In the genomic region with DNA sequence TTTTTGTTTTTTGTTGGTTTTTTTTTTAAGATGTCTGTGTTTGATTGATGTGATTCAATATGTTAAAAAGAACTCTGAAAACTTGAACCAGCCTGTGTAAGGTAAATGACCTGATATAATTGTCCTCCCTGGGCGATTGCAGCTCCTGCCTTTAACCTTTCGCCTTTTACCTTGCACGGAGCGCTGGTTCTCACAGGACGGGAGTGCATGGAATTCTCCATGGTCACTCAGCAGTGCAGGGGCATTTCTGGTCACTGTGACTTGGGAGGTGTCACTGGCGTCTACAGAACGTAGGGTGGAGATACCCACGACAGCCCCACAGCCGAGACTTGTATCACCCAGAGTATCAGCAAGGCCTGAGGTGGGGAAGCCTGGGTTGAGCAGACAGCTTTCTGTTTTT, we compare ENCODE assay signal across 28 mouse cellular contexts. TPM values are rescaled to one million over a fixed set of nuclear protein-coding genes. Genes with fewer than 3 reads are reported as not detected.
A peak's percentile ranks its signal among the peaks of the same experiment; 100 is the strongest.
DNase-seq lines count a peak whose midpoint lies in the region; ATAC-seq lines count a peak whose summit lies in the region.
"Had no signal": no experiment of that assay in that cellular context is flagged by ENCODE, and none has a peak within 500 bp of the region (broad histone marks: within the 10 kb centered on the region; RNA-seq: fewer than 3 reads in every experiment).

No protein-coding gene starts in this region.

- 0 out of 2 replicates have a peak overlapping the region, but pooled peaks have one; percentile 9 for H3K9ac ChIP-seq in heart, embryonic 16.5 days (ENCODE audit: low read length)
- no peak overlapping the region for H3K9ac ChIP-seq in kidney, embryonic 16.5 days (replicated peaks; ENCODE audit: low read length)
- H3K9ac ChIP-seq: hindbrain, embryonic 14.5 days; lung, embryonic 15.5 days had no signal

- H3K4me1 ChIP-seq in heart, embryonic 16.5 days (ENCODE audit: control insufficient read depth, insufficient read depth, low read length) = peaks cover 37% of the 10 kb centered on the region
- H3K4me1 ChIP-seq in kidney, embryonic 16.5 days (ENCODE audit: insufficient read depth, low read length) = peaks cover 13% of the 10 kb centered on the region

- H3K4me2 ChIP-seq in heart, embryonic 16.5 days (ENCODE audit: low read depth, low read length) = no peak overlapping the region
- H3K4me2 ChIP-seq in kidney, embryonic 16.5 days (replicated peaks; ENCODE audit: low read depth, low read length) = no peak overlapping the region
- H3K4me2 ChIP-seq: hindbrain, embryonic 14.5 days; liver, embryonic 11.5 days; lung, embryonic 15.5 days; midbrain, embryonic 11.5 days had no signal

- H3K9me3 ChIP-seq in heart, embryonic 16.5 days (replicated peaks; ENCODE audit: control insufficient read depth, low read length) = peaks cover 4% of the 10 kb centered on the region; the same call in 1 of the 2 replicates
- H3K9me3 ChIP-seq in kidney, embryonic 16.5 days (ENCODE audit: low read length) = 0 out of 2 replicates have a peak, but pooled peaks cover 6% of the 10 kb centered on the region
- H3K9me3 ChIP-seq: lung, embryonic 15.5 days had no signal

- DNase-seq in embryo, embryonic 11 days = peak; percentile 13
- no peak for DNase-seq in embryo, embryonic 10 days (ENCODE audit: low spot score)
- no peak for DNase-seq in heart, adult 8-10 months (ENCODE audit: low spot score)
- DNase-seq in kidney, postnatal 10 days = peak; percentile 24
- DNase-seq in ovary, postnatal 14 days (ENCODE audit: low spot score) = no peak
- DNase-seq: adrenal gland, postnatal 14 days; cerebellum, adult 11 months; cerebellum, adult 9-10 months; cerebellum, postnatal 36 days; gastrocnemius, adult 2 months; gastrocnemius, postnatal 36 days; heart, adult 2 months; layer of hippocampus, adult 9-11 months; right cerebral cortex, adult 18-20 months; thymus, adult 2 months; thymus, postnatal 36 days had no signal

- H3K27me3 ChIP-seq in heart, embryonic 16.5 days (ENCODE audit: control insufficient read depth, insufficient read depth, low read length) = no peaks in the 10 kb centered on the region
- H3K27me3 ChIP-seq in kidney, embryonic 16.5 days (ENCODE audit: insufficient read depth, low read length) = no peaks in the 10 kb centered on the region
- H3K27me3 ChIP-seq: lung, embryonic 15.5 days had no signal

- peaks cover 3% of the 10 kb centered on the region; the same call in 1 of the 2 replicates for H3K36me3 ChIP-seq in heart, embryonic 16.5 days (ENCODE audit: control insufficient read depth, insufficient read depth)
- no peaks in the 10 kb centered on the region for H3K36me3 ChIP-seq in kidney, embryonic 16.5 days (ENCODE audit: insufficient read depth, low read length)
- H3K36me3 ChIP-seq: G1E; lung, embryonic 15.5 days had no signal

- 48% methylated on average over 9 of the region's 9 CpGs for WGBS in heart, embryonic 16.5 days
- 41% methylated on average over 9 of the region's 9 CpGs for WGBS in kidney, embryonic 16.5 days

- no peak for ATAC-seq in heart, embryonic 16.5 days (replicated peaks; ENCODE audit: extremely low read depth, insufficient read depth, low FRiP score)
- ATAC-seq in kidney, embryonic 16.5 days (ENCODE audit: low FRiP score, low TSS enrichment) = no peak
- ATAC-seq: forebrain, embryonic 16.5 days; midbrain, embryonic 16.5 days had no signal

- H3K27ac ChIP-seq in heart, embryonic 16.5 days (ENCODE audit: low read length) = no peak overlapping the region
- no peak overlapping the region for H3K27ac ChIP-seq in kidney, embryonic 16.5 days (ENCODE audit: low read length)
- H3K27ac ChIP-seq: gastrocnemius, adult 2 months; heart, adult 2 months; hindbrain, embryonic 14.5 days; lung, embryonic 15.5 days had no signal

- H3K4me3 ChIP-seq in heart, embryonic 16.5 days (ENCODE audit: low read length) = no peak overlapping the region
- H3K4me3 ChIP-seq in kidney, embryonic 16.5 days (ENCODE audit: low read length) = no peak overlapping the region
- H3K4me3 ChIP-seq: erythroblast, embryonic 14.5 days; gastrocnemius, adult 2 months; heart, adult 2 months; lung, embryonic 15.5 days had no signal

RNA-seq across cellular contexts. Expression of gene Kank1, which starts 34.8 kb away (rescaled TPM):
- 40.9 and 41.8 TPM in 2 replicates for polyA plus RNA-seq in heart, embryonic 16.5 days (2015; fragmentation: Nextera tagmentation; extraction: Ambion mirVana)
- total RNA-seq in heart, adult 8-10 months (2022) = 10 to 100 TPM; 40.4 to 50.0 (median 45.6) TPM
- polyA plus RNA-seq in kidney, embryonic 16.5 days (2015; fragmentation: Nextera tagmentation; extraction: Ambion mirVana) = 30.9 and 32.8 TPM in 2 replicates
- total RNA-seq: megakaryocyte progenitor cell, adult 5-6 weeks; neutrophil, adult 5-6 weeks had no signal
- polyA plus RNA-seq: erythroblast, embryonic 14.5 days; G1E had no signal

Comparison
In these comparisons a context has a peak if more than half of its experiments do, and no peak if none do; other contexts are left out.
1. DNase-seq: peak in embryo, embryonic 11 days (single experiment) and kidney, postnatal 10 days (single experiment); none in embryo, embryonic 10 days (single experiment), heart, adult 8-10 months (single experiment) and ovary, postnatal 14 days (single experiment).